Mouse (Mus musculus): Measurements from ENCODE around the gene Brd2. TPM values are rescaled to one million over a fixed set of nuclear protein-coding genes. Genes with fewer than 3 reads are reported as not detected.

The Brd2 gene
- polyA plus RNA-seq, 1 experiment from 2014 or later, result 141 TPM

DNA sequence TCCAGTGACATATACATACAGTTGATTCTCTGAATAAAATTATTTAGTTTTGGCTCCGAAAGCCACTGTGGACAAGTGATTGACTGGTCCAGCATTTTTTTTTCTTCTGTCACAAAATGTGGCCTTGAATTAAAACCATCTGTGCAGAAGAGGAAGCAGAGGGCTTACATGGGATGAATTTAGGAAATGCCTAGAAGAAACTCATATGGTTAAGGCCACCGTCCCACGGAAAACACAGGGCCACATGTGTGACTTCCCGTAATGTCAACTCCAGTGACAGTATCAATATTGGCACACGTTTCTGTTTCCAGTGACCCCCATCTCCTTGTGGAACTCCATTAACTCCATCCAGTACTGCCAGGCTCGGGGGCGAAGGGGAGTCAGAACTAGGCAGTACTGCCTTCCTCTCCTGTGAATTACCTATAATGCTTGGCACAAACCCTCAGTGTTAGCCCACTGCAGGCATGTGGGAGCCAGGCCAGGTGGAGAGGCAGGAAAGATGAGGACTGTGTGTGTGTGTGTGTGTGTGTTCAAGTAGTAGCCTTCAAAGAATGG lies 20.1 kb upstream of the Brd2 start:
- WGBS, result 61% methylated on average over 7 of the region's 7 CpGs
- Histone ChIP-seq H3K4me3 (no peak overlapping the region), H3K36me3 (replicated peaks) (no peaks in the 10 kb centered on the region), H3K9me3 (no peaks in the 10 kb centered on the region), H3K27me3 (replicated peaks; ENCODE audit: low read depth, poor library complexity, severe bottlenecking) (peaks cover 41% of the 10 kb centered on the region), H3K27ac (replicated peaks) (peak overlapping the region; percentile 14; the same call in 1 of the 2 replicates), H3K4me1 (peaks cover 36% of the 10 kb centered on the region)
- no peak for DNase-seq (ENCODE audit: low spot score)

DNA sequence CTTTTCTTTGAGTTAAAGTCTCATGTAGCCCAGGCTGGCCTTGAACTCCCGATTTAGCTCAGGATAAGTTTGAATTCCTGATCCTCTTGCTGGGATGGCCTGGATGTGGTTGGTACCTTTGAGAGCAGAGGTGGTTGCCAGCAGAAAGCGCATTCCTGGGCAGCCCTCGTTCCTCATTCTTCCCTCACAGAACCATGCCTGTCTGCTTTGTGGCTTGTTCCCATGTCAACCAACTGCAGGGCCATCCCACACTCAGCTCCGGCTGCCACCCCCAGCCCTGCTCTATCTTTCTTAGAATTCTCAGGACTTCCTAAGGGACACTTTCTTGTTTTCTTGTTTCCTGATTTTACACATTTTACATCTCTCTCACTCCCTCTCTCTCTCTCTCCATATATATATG lies 19.0 kb upstream of the Brd2 start:
- H3K9me3 ChIP-seq, result no peaks in the 10 kb centered on the region
- DNase-seq (ENCODE audit: low spot score), result no peak
- WGBS, result 57% methylated on average over 4 of the region's 4 CpGs
- H3K4me3 ChIP-seq, result no peak overlapping the region
- H3K4me1 ChIP-seq, result peaks cover 36% of the 10 kb centered on the region
- no peak overlapping the region for H3K27ac ChIP-seq (replicated peaks)
- H3K27me3 ChIP-seq (replicated peaks; ENCODE audit: low read depth, poor library complexity, severe bottlenecking), result peaks cover 51% of the 10 kb centered on the region
- H3K36me3 ChIP-seq (replicated peaks), result no peaks in the 10 kb centered on the region

DNA sequence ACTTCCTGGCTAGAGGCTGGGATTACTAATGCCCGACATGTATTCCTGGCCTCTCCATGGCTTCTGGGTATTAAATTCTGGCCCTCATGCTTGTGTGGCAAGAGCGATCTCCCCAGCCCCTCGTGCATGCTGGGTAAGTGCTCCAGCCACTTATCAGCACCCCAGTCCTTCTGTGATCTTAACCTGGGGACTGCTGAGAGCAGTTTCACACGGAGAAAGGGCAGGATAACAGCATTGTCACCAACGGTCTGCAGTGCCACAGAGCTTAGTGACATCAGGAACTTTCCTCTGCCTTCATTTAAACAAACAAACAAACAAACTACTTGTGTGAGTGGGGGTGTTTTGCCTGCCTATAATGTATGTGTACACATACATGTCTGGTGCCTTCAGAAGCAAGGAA lies 17.8 kb upstream of the Brd2 start:
- peaks cover 58% of the 10 kb centered on the region for H3K27me3 ChIP-seq (replicated peaks; ENCODE audit: low read depth, poor library complexity, severe bottlenecking)
- peak overlapping the region; percentile 55 for H3K4me3 ChIP-seq
- DNase-seq (ENCODE audit: low spot score), result no peak
- H3K9me3 ChIP-seq, result no peaks in the 10 kb centered on the region
- peaks cover 42% of the 10 kb centered on the region for H3K4me1 ChIP-seq
- no peaks in the 10 kb centered on the region for H3K36me3 ChIP-seq (replicated peaks)
- WGBS, result 10% methylated on average over 5 of the region's 5 CpGs
- H3K27ac ChIP-seq (replicated peaks), result no peak overlapping the region

DNA sequence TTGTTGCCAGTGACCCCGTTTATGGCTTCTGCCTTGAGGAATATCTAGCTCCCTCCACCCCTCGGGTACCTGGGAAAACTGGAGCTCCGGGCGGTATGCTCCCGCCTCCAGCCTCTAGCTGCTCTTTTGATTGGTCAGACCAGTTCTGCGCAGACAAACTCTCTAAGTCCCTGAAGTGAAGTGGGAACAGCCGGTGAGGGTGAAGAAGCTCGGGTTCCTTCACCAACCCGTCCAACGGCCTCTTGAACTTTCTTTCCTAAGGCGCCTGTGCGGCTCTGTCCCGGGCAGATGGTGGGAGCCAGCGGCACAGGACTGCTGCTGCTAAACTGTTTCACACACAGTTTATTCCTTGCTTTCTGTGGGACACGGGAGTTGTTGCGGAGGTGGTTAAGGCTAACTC lies 17.0 kb upstream of the Brd2 start:
- Histone ChIP-seq H3K27ac (replicated peaks) (no peak overlapping the region), H3K4me3 (peak overlapping the region; percentile 55), H3K27me3 (replicated peaks; ENCODE audit: low read depth, poor library complexity, severe bottlenecking) (peaks cover 58% of the 10 kb centered on the region), H3K4me1 (peaks cover 42% of the 10 kb centered on the region), H3K36me3 (replicated peaks) (no peaks in the 10 kb centered on the region), H3K9me3 (no peaks in the 10 kb centered on the region)
- peak; percentile 71 for DNase-seq (ENCODE audit: low spot score)
- 1% methylated on average over 16 of the region's 16 CpGs for WGBS

DNA sequence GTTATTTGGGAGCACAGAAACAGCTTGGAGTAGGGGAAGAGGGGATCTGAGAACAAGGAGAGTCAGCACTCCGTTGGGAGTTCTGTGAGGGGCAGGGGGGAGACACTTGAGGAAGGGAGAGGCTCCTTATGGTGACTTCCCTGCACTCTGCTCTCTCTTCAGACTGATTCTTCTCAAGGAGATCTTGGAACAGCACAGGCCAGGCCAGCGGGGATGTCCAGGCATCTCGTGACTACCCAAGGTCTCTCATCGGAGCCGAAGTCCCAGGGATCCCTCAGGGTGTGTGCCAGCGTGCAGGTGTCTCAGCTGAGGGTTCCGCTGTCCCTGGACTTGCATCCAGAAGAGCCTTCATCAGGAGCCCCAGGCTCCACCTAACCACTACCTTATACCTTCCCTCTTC lies 16.2 kb upstream of the Brd2 start:
- peaks cover 42% of the 10 kb centered on the region for H3K4me1 ChIP-seq
- H3K27ac ChIP-seq (replicated peaks), result no peak overlapping the region
- H3K36me3 ChIP-seq (replicated peaks), result no peaks in the 10 kb centered on the region
- DNase-seq (ENCODE audit: low spot score), result no peak
- WGBS, result 76% methylated on average over 7 of the region's 7 CpGs
- H3K27me3 ChIP-seq (replicated peaks; ENCODE audit: low read depth, poor library complexity, severe bottlenecking), result peaks cover 58% of the 10 kb centered on the region
- no peaks in the 10 kb centered on the region for H3K9me3 ChIP-seq
- H3K4me3 ChIP-seq, result peak overlapping the region; percentile 55; the same call in 1 of the 2 replicates

DNA sequence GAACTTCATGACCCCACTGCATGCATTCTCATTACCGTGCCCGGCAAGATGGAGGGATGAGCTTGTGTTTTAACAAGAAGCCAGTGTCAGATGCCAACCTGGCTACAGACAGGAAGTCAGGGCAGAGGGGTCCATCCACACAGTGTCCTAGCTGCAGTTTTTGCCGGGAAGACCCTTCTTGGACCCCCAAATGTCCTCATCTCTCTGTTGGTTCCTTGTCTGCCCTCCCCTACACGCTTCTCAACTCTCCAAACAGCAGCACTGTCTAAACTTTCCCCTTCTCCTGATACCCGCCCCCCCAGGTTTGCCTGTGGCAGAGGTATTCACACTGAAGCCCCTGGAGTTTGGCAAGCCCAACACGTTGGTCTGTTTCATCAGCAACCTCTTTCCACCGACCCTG lies 15.2 kb upstream of the Brd2 start:
- Histone ChIP-seq H3K27ac (replicated peaks) (no peak overlapping the region), H3K36me3 (replicated peaks) (no peaks in the 10 kb centered on the region), H3K4me1 (peaks cover 32% of the 10 kb centered on the region), H3K9me3 (no peaks in the 10 kb centered on the region), H3K4me3 (no peak overlapping the region), H3K27me3 (replicated peaks; ENCODE audit: low read depth, poor library complexity, severe bottlenecking) (peaks cover 58% of the 10 kb centered on the region)
- 77% methylated on average over 7 of the region's 7 CpGs for WGBS
- no peak for DNase-seq (ENCODE audit: low spot score)

DNA sequence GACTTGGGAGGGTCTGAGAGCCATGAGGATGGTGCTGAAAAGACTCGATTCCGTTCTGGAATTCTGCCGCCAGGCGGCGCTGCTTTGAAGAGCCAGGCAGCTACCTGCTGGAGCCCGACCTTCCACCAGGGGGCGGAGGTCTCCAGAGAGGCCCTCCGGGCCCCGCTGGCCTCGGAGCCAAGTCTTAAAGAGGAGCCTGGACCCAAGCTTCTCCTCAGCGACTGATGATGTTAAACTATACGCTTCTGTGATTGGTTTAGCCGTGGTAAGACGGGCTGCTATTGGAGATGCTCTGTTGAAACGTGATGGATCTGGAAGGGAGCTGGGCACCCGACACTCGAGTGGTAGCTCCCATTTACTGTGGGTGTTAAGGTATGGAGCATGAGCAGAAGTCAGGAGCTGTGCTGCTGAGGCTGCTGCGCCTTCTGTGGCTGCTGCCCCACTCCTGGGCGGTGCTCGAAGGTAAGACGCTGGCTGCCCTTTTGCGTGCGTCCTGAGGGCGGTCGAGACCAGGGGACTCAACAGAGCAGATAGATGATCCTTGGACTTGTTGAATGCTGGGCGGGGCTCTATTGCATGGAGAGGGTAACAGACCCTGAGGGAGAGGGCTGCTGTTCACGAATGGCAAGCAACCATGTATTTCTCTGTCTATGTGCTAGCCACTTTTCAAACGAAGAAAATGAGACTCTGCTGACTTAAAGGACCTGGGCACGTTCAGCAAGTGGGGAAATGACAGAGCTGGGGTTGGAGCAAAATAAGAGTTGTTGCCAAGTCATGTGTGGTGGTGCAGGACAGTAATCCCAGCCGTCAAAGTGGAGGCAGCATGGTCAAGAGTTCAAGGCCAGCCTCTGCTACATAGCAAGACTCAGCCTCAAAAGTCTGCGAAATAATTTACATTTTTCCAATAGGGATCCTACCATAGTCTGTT lies 13.1 kb upstream of the Brd2 start:
- Histone ChIP-seq H3K36me3 (replicated peaks) (no peaks in the 10 kb centered on the region), H3K9me3 (no peaks in the 10 kb centered on the region), H3K27me3 (replicated peaks; ENCODE audit: low read depth, poor library complexity, severe bottlenecking) (peaks cover 48% of the 10 kb centered on the region), H3K4me1 (peaks cover 24% of the 10 kb centered on the region), H3K27ac (replicated peaks) (peak overlapping the region; percentile 7; the same call in 1 of the 2 replicates), H3K4me3 (peak overlapping the region; percentile 54)
- WGBS, result 8% methylated on average over 31 of the region's 31 CpGs
- peak; percentile 98 for DNase-seq (ENCODE audit: low spot score)

DNA sequence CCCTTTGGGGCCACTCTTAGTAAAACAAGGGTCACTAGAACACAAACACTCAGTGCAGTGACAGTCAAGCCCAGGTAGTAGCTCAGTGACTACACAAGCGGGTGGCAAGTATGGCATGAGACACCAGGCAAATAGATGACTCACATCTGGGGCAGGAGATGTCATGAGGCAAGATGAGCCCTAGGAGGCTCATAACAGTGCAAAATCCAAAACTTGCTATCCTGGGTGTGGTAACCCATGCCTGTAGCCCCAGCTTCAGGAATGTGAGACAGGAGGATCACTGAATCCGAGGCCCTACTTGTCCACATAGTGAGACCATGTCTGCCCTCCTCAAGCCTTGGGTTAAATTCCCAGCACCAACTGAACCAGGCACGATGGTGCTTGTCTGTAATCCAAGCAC lies 12.0 kb upstream of the Brd2 start:
- H3K27ac ChIP-seq (replicated peaks), result no peak overlapping the region
- peaks cover 39% of the 10 kb centered on the region for H3K27me3 ChIP-seq (replicated peaks; ENCODE audit: low read depth, poor library complexity, severe bottlenecking)
- H3K4me3 ChIP-seq, result no peak overlapping the region
- H3K4me1 ChIP-seq, result peaks cover 16% of the 10 kb centered on the region
- DNase-seq (ENCODE audit: low spot score), result no peak
- 89% methylated on average over 3 of the region's 3 CpGs for WGBS
- H3K36me3 ChIP-seq (replicated peaks), result no peaks in the 10 kb centered on the region
- H3K9me3 ChIP-seq, result no peaks in the 10 kb centered on the region

DNA sequence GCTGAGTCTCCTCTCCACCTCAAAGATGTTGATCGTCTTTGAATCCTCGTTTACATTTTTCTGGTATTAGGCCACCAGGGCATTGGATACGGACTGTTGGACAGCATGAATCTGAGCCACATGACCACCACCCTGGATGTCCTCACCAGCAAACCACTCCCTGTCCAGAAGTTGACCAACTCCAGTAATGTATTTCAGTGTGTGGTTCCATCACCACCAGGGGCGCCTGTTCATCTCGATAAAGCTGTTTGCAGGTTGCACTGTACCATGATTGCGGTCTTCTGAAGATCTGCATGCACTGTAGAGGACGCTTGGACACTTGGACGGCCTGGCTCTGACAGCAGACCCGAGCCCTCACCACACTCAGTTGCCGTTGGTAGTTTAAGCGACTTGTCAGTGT lies 10.9 kb upstream of the Brd2 start:
- WGBS, result 86% methylated on average over 11 of the region's 11 CpGs
- no peak for DNase-seq (ENCODE audit: low spot score)
- H3K27ac ChIP-seq (replicated peaks), result no peak overlapping the region

DNA sequence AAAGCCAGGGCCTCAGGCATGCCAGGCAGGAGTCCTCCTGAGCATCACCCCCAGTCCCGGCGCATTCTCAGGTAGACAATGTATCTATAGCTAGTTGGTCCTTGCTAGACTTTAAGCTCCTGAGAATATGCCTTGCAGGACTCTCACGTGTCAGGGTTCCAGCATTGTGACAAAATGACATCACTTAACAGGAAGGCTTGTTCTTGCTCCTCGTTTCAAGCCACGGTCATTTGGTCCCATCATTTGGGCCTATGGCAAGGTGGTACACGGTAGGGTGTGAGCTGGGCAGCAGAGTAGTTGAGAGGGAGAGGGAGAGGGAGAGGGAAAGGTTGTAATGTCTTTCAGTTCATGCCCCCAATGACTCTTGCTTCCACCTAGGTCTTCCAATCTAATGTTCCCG lies 9.5 kb upstream of the Brd2 start:
- WGBS, result 73% methylated on average over 7 of the region's 7 CpGs
- Histone ChIP-seq H3K36me3 (replicated peaks) (no peaks in the 10 kb centered on the region), H3K27ac (replicated peaks) (no peak overlapping the region), H3K9me3 (no peaks in the 10 kb centered on the region), H3K4me3 (no peak overlapping the region), H3K4me1 (peaks cover 32% of the 10 kb centered on the region), H3K27me3 (replicated peaks; ENCODE audit: low read depth, poor library complexity, severe bottlenecking) (peaks cover 36% of the 10 kb centered on the region)
- no peak for DNase-seq (ENCODE audit: low spot score)

More for the DNA sequence above, 10.9 kb upstream of the Brd2 start:
- H3K27me3 ChIP-seq (replicated peaks; ENCODE audit: low read depth, poor library complexity, severe bottlenecking), result peaks cover 38% of the 10 kb centered on the region
- H3K9me3 ChIP-seq, result no peaks in the 10 kb centered on the region
- no peak overlapping the region for H3K4me3 ChIP-seq
- H3K36me3 ChIP-seq (replicated peaks), result no peaks in the 10 kb centered on the region
- H3K4me1 ChIP-seq, result peaks cover 18% of the 10 kb centered on the region

DNA sequence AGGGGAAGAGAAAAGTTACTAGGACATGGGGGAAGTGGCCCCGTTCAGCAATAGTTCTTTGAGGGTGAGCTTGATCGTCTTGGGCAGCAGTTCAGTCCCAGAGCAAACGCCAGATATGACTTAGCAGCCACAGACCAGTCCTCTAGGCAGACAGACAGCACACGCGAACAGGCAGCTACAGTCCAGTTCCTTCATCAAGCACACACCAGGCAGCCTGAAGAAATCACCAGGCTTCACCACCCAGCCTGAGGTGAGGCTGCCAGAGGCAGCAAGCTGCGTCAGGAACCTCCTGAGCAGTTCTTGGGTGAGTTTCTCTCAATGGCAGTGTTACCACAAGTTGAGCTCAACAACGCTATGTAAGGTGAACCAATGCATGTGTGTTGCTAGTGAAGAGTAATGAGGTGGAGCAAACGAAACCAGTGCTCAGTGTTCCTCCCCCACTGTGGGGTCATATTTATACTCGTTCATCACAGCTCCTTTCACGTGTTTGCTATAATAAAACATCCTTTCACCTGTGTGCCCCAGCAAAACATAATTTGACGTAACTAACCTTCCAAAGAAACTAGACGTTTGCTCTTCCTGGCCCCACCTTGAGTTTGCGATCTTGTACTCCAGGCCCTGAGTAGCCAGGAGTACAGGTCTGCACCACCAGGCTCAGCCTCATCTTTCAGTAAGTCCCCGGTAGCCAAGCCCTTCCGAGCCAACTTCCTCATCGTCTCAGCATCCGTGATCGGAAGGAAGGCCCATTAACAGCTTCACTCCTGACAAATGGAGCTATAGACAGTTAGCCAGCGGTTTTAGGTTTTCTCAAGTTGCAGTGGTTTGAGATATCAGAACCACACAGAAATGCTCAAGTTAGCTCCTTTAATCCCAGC lies 7.9 kb upstream of the Brd2 start:
- no peak overlapping the region for H3K27ac ChIP-seq (replicated peaks)
- H3K9me3 ChIP-seq, result no peaks in the 10 kb centered on the region
- H3K36me3 ChIP-seq (replicated peaks), result peaks cover 13% of the 10 kb centered on the region; the same call in 1 of the 2 replicates
- DNase-seq (ENCODE audit: low spot score), result no peak
- peaks cover 24% of the 10 kb centered on the region for H3K27me3 ChIP-seq (replicated peaks; ENCODE audit: low read depth, poor library complexity, severe bottlenecking)
- WGBS, result 87% methylated on average over 19 of the region's 19 CpGs
- H3K4me3 ChIP-seq, result no peak overlapping the region
- H3K4me1 ChIP-seq, result peaks cover 33% of the 10 kb centered on the region
